In the genomic region with DNA sequence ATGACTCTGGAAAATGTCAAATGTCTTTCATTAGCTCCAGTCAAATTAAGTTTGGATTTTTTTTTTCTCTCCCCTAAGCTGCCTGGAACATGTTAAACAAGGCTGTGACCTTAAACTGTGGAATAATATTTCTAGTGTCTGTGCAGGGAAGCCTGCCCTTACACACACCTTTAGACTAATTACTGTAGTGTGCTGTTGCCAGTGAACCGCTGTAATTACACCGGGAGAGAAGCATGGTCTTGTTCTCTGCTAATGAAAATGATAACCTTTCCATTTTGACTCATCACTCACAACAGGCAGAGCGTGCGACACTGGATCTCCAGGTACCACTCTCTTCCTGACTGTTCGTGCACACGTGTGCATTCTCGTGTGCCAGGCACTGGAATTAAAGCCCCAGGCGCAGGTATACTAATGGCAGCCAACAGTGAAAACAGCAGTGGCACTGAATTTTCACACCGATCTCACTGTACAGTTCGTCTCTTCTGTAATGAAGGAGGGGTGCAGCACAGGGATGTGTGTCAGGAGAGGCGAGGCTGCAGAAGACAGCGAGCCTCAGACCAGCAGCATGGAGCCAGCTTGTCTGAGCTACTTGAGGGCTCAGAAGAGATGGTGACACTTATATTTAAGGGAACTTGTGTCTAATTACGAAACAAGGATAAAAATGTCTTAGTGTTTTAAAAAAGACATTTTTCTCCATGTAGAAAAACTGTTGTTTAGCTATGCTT, we compare ENCODE assay signal across 19 mouse cellular contexts.
DNase-seq lines count a peak whose midpoint lies in the region; ATAC-seq lines count a peak whose summit lies in the region.
"Had no signal": no experiment of that assay in that cellular context is flagged by ENCODE, and none has a peak within 500 bp of the region (broad histone marks: within the 10 kb centered on the region; RNA-seq: fewer than 3 reads in every experiment).

No protein-coding gene starts in this region.

- peak overlapping the region; percentile 33 for H3K27ac ChIP-seq in forebrain, embryonic 14.5 days (ENCODE audit: low read depth, low read length)
- H3K27ac ChIP-seq in hindbrain, embryonic 16.5 days (ENCODE audit: low read depth, low read length): no peak overlapping the region
- H3K27ac ChIP-seq in midbrain, embryonic 16.5 days (ENCODE audit: low read length): peak overlapping the region; percentile 39; the same call in 1 of the 2 replicates
- H3K27ac ChIP-seq: embryonic facial prominence, embryonic 12.5 days; gastrocnemius, adult 2 months; macrophage had no signal

- no peaks in the 10 kb centered on the region for H3K36me3 ChIP-seq in forebrain, embryonic 14.5 days (ENCODE audit: control insufficient read depth, insufficient read depth, low read length)
- H3K36me3 ChIP-seq in hindbrain, embryonic 16.5 days (ENCODE audit: control insufficient read depth, insufficient read depth, low read length): no peaks in the 10 kb centered on the region
- H3K36me3 ChIP-seq in midbrain, embryonic 16.5 days (ENCODE audit: control insufficient read depth, insufficient read depth, low read length): no peaks in the 10 kb centered on the region
- H3K36me3 ChIP-seq: embryonic facial prominence, embryonic 12.5 days had no signal

- H3K9me3 ChIP-seq in forebrain, embryonic 14.5 days (replicated peaks; ENCODE audit: control insufficient read depth, low read length): no peaks in the 10 kb centered on the region
- H3K9me3 ChIP-seq in hindbrain, embryonic 16.5 days (ENCODE audit: control insufficient read depth, low read length): no peaks in the 10 kb centered on the region
- H3K9me3 ChIP-seq in midbrain, embryonic 16.5 days (replicated peaks; ENCODE audit: control insufficient read depth, low read length, poor library complexity, severe bottlenecking): no peaks in the 10 kb centered on the region
- H3K9me3 ChIP-seq: embryonic facial prominence, embryonic 12.5 days had no signal

- peaks cover 36% of the 10 kb centered on the region for H3K4me1 ChIP-seq in forebrain, embryonic 14.5 days (ENCODE audit: control insufficient read depth, insufficient read depth, low read length)
- H3K4me1 ChIP-seq in hindbrain, embryonic 16.5 days (ENCODE audit: control insufficient read depth, insufficient read depth, low read depth, low read length): peaks cover 8% of the 10 kb centered on the region
- peaks cover 10% of the 10 kb centered on the region; the same call in 1 of the 2 replicates for H3K4me1 ChIP-seq in midbrain, embryonic 16.5 days (ENCODE audit: control insufficient read depth, insufficient read depth, low read length)

- H3K27me3 ChIP-seq in forebrain, embryonic 14.5 days (replicated peaks; ENCODE audit: control insufficient read depth, insufficient read depth, low read length): no peaks in the 10 kb centered on the region
- H3K27me3 ChIP-seq in hindbrain, embryonic 16.5 days (replicated peaks; ENCODE audit: control insufficient read depth, insufficient read depth, low read length): no peaks in the 10 kb centered on the region
- no peaks in the 10 kb centered on the region for H3K27me3 ChIP-seq in midbrain, embryonic 16.5 days (ENCODE audit: control insufficient read depth, insufficient read depth, low read depth, low read length)
- H3K27me3 ChIP-seq: CH12.LX; embryonic facial prominence, embryonic 12.5 days had no signal

- H3K4me3 ChIP-seq in forebrain, embryonic 14.5 days (ENCODE audit: low read depth, low read length): no peak overlapping the region
- H3K4me3 ChIP-seq in hindbrain, embryonic 16.5 days (ENCODE audit: low read length): no peak overlapping the region
- H3K4me3 ChIP-seq in midbrain, embryonic 16.5 days (ENCODE audit: low read depth, low read length): no peak overlapping the region
- H3K4me3 ChIP-seq: embryonic facial prominence, embryonic 12.5 days; gastrocnemius, adult 2 months had no signal

- no peak overlapping the region for H3K4me2 ChIP-seq in forebrain, embryonic 14.5 days (ENCODE audit: low read length)
- no peak overlapping the region for H3K4me2 ChIP-seq in hindbrain, embryonic 16.5 days (ENCODE audit: low read length)
- no peak overlapping the region for H3K4me2 ChIP-seq in midbrain, embryonic 16.5 days (ENCODE audit: low read length)
- H3K4me2 ChIP-seq: embryonic facial prominence, embryonic 12.5 days had no signal

- H3K9ac ChIP-seq in forebrain, embryonic 14.5 days (ENCODE audit: low read length): no peak overlapping the region
- no peak overlapping the region for H3K9ac ChIP-seq in hindbrain, embryonic 16.5 days (ENCODE audit: low read depth, low read length)
- H3K9ac ChIP-seq in midbrain, embryonic 16.5 days (ENCODE audit: low read depth, low read length): no peak overlapping the region
- H3K9ac ChIP-seq: embryonic facial prominence, embryonic 12.5 days had no signal

- 50% methylated on average over 13 of the region's 13 CpGs for WGBS in forebrain, embryonic 14.5 days
- 53% methylated on average over 13 of the region's 13 CpGs for WGBS in hindbrain, embryonic 16.5 days
- 61% methylated on average over 13 of the region's 13 CpGs for WGBS in midbrain, embryonic 16.5 days

- DNase-seq in frontal cortex, postnatal 14 days (ENCODE audit: low spot score in 2 of 2): no peak
- DNase-seq in forebrain, embryonic 14.5 days (ENCODE audit: low spot score): peak; percentile 35
- DNase-seq in gastrocnemius, adult 8-10 months (ENCODE audit: low spot score in 2 of 2): no peak
- no peak for DNase-seq in cerebellum, adult 8-10 months
- DNase-seq in embryo, embryonic 10 days (ENCODE audit: low spot score): no peak
- DNase-seq: cerebellum, adult 11-12 months; gastrocnemius, adult 2 months; heart, adult 18-20 months; kidney, adult 9 months; kidney, postnatal 4 days; lung, adult 2 months; thymus, postnatal 14 days had no signal

- peak; percentile 84 for ATAC-seq in frontal cortex, adult (ENCODE audit: low TSS enrichment)
- ATAC-seq in forebrain, embryonic 14.5 days: peak; percentile 30; the same call in 1 of the 2 replicates
- ATAC-seq in hindbrain, embryonic 16.5 days: peak; percentile 57; the same call in 1 of the 2 replicates
- ATAC-seq in midbrain, embryonic 16.5 days: peak; percentile 52
- ATAC-seq: inflammation-experienced regulatory T-cells, adult 6 months had no signal

Comparison
In these comparisons a context has a peak if more than half of its experiments do, and no peak if none do; other contexts are left out.
1. ATAC-seq: peak in every context shown above with its lines; median percentile 84 in frontal cortex, adult; 57 in hindbrain, embryonic 16.5 days; 52 in midbrain, embryonic 16.5 days; 30 in forebrain, embryonic 14.5 days.